Mouse (Mus musculus): ENCODE data around the gene Leng1. TPM values are rescaled to one million over a fixed set of nuclear protein-coding genes. Genes with fewer than 3 reads are reported as not detected.

The Leng1 gene
- polyA plus RNA-seq, 1 experiment: not detected

- WGBS: under 1% methylated on average over 55 of the region's 55 CpGs
- Histone ChIP-seq H3K4me1 (ENCODE audit: control insufficient read depth, insufficient read depth, low read length) (peaks cover 15% of the 10 kb centered on the region), H3K4me3 (ENCODE audit: insufficient read depth, low read depth, low read length) (peak within 1 kb of the TSS; percentile 74), H3K27ac (ENCODE audit: insufficient read depth, low read depth, low read length) (peak within 1 kb of the TSS; percentile 81)
- no peak for TF ChIP-seq CTCF (IDR thresholded peaks at IDR 0.05; ENCODE audit: insufficient read depth, low read depth, low read length)
- no peak for TF ChIP-seq POLR2A (IDR thresholded peaks at IDR 0.05; ENCODE audit: insufficient read depth, low read depth, low read length)
Measured at GRCm38 (mm10) chr7:3692987-3693808, 27.6 kb upstream of the Leng1 start, which contains the start of gene Mboat7. TSS of gene Mboat7 (minus strand) at chr7:3693523.

GRCm38 (mm10) chr7:3692382-3692986, 26.8 kb upstream of the Leng1 start, which contains the start of gene Tsen34:
TSS of gene Tsen34 (plus strand) at chr7:3692863.
- WGBS: under 1% methylated on average over 49 of the region's 49 CpGs
- Histone ChIP-seq H3K27ac (ENCODE audit: insufficient read depth, low read depth, low read length) (peak within 1 kb of the TSS; percentile 81), H3K4me1 (ENCODE audit: control insufficient read depth, insufficient read depth, low read length) (peaks cover 15% of the 10 kb centered on the region), H3K4me3 (ENCODE audit: insufficient read depth, low read depth, low read length) (peak within 1 kb of the TSS; percentile 74)
- no peak for TF ChIP-seq POLR2A (IDR thresholded peaks at IDR 0.05; ENCODE audit: insufficient read depth, low read depth, low read length)
- TF ChIP-seq CTCF (IDR thresholded peaks at IDR 0.05; ENCODE audit: insufficient read depth, low read depth, low read length): no peak

GRCm38 (mm10) chr7:3691919-3692318, 26.3 kb upstream of the Leng1 start:
- peaks cover 15% of the 10 kb centered on the region for H3K4me1 ChIP-seq (ENCODE audit: control insufficient read depth, insufficient read depth, low read length)
- TF ChIP-seq CTCF (IDR thresholded peaks at IDR 0.05; ENCODE audit: insufficient read depth, low read depth, low read length): no peak
- TF ChIP-seq POLR2A (IDR thresholded peaks at IDR 0.05; ENCODE audit: insufficient read depth, low read depth, low read length): no peak
- WGBS: 21% methylated on average over 3 of the region's 3 CpGs
- H3K27ac ChIP-seq (ENCODE audit: insufficient read depth, low read depth, low read length): no peak overlapping the region
- peak overlapping the region; percentile 74 for H3K4me3 ChIP-seq (ENCODE audit: insufficient read depth, low read depth, low read length)

GRCm38 (mm10) chr7:3685400-3686187, 20.0 kb upstream of the Leng1 start:
- H3K4me3 ChIP-seq (ENCODE audit: insufficient read depth, low read depth, low read length): no peak overlapping the region
- TF ChIP-seq POLR2A (IDR thresholded peaks at IDR 0.05; ENCODE audit: insufficient read depth, low read depth, low read length) (no peak), CTCF (IDR thresholded peaks at IDR 0.05; ENCODE audit: insufficient read depth, low read depth, low read length) (no peak)
- 87% methylated on average over 31 of the region's 31 CpGs for WGBS
- H3K27ac ChIP-seq (ENCODE audit: insufficient read depth, low read depth, low read length): no peak overlapping the region
- H3K4me1 ChIP-seq (ENCODE audit: control insufficient read depth, insufficient read depth, low read length): peaks cover 14% of the 10 kb centered on the region

GRCm38 (mm10) chr7:3684698-3685097, 19.1 kb upstream of the Leng1 start:
- WGBS: 59% methylated on average over 8 of the region's 8 CpGs
- H3K4me3 ChIP-seq (ENCODE audit: insufficient read depth, low read depth, low read length): no peak overlapping the region

GRCm38 (mm10) chr7:3683908-3684550, 18.4 kb upstream of the Leng1 start:
- TF ChIP-seq POLR2A (IDR thresholded peaks at IDR 0.05; ENCODE audit: insufficient read depth, low read depth, low read length) (no peak), CTCF (IDR thresholded peaks at IDR 0.05; ENCODE audit: insufficient read depth, low read depth, low read length) (no peak)
- Histone ChIP-seq H3K4me3 (ENCODE audit: insufficient read depth, low read depth, low read length) (no peak overlapping the region), H3K4me1 (ENCODE audit: control insufficient read depth, insufficient read depth, low read length) (peaks cover 14% of the 10 kb centered on the region), H3K27ac (ENCODE audit: insufficient read depth, low read depth, low read length) (no peak overlapping the region; the same call in 1 of the 2 replicates)
- WGBS: 50% methylated on average over 10 of the region's 10 CpGs

More at GRCm38 (mm10) chr7:3684698-3685097, 19.1 kb upstream of the Leng1 start:
- no peak overlapping the region; the same call in 1 of the 2 replicates for H3K27ac ChIP-seq (ENCODE audit: insufficient read depth, low read depth, low read length)
- peaks cover 14% of the 10 kb centered on the region for H3K4me1 ChIP-seq (ENCODE audit: control insufficient read depth, insufficient read depth, low read length)
- TF ChIP-seq POLR2A (IDR thresholded peaks at IDR 0.05; ENCODE audit: insufficient read depth, low read depth, low read length): no peak
- TF ChIP-seq CTCF (IDR thresholded peaks at IDR 0.05; ENCODE audit: insufficient read depth, low read depth, low read length): no peak

GRCm38 (mm10) chr7:3677342-3677741, 11.7 kb upstream of the Leng1 start, which contains the start of gene Tmc4:
TSS of gene Tmc4 (minus strand) at chr7:3677553.
- H3K4me1 ChIP-seq (ENCODE audit: control insufficient read depth, insufficient read depth, low read length): no peaks in the 10 kb centered on the region; the same call in 1 of the 2 replicates
- no peak within 1 kb of the TSS for H3K4me3 ChIP-seq (ENCODE audit: insufficient read depth, low read depth, low read length)
- TF ChIP-seq POLR2A (IDR thresholded peaks at IDR 0.05; ENCODE audit: insufficient read depth, low read depth, low read length) (no peak), CTCF (IDR thresholded peaks at IDR 0.05; ENCODE audit: insufficient read depth, low read depth, low read length) (no peak)
- no peak within 1 kb of the TSS for H3K27ac ChIP-seq (ENCODE audit: insufficient read depth, low read depth, low read length)
- WGBS: 63% methylated on average over 9 of the region's 9 CpGs

GRCm38 (mm10) chr7:3676371-3676770, 10.7 kb upstream of the Leng1 start:
- Histone ChIP-seq H3K27ac (ENCODE audit: insufficient read depth, low read depth, low read length) (no peak overlapping the region), H3K4me3 (ENCODE audit: insufficient read depth, low read depth, low read length) (no peak overlapping the region), H3K4me1 (ENCODE audit: control insufficient read depth, insufficient read depth, low read length) (no peaks in the 10 kb centered on the region; the same call in 1 of the 2 replicates)
- TF ChIP-seq CTCF (IDR thresholded peaks at IDR 0.05; ENCODE audit: insufficient read depth, low read depth, low read length) (no peak), POLR2A (IDR thresholded peaks at IDR 0.05; ENCODE audit: insufficient read depth, low read depth, low read length) (no peak)
- WGBS: 88% methylated on average over 12 of the region's 12 CpGs
